Mouse (Mus musculus) adrenal gland, postnatal 14 days (tissue): ENCODE data around the gene Kif13a. TPM values are rescaled to one million over a fixed set of nuclear protein-coding genes. Genes with fewer than 3 reads are reported as not detected.

Experiments
- DNase-seq: peaks from one replicate; pipeline ENCODE4 v3.0.0; 2021; ENCODE audit warnings: mixed read lengths
- total RNA-seq: library from RNA; stranded (reverse); gene quantifications from 2 replicates; pipeline ENCODE4 v1.2.3, GENCODE M21; 2021

Gene Kif13a
- total RNA-seq, 1 experiment from 2014 or later: 32.3 TPM

GRCm38 (mm10) chr13:46834805-46835204, 94.9 kb downstream of the Kif13a start:
- DNase-seq: no peak

- DNase-seq: no peak
These were observed 96.1 kb downstream of the Kif13a start for GRCm38 (mm10) chr13:46833586-46833985.

GRCm38 (mm10) chr13:46832956-46833355, 96.7 kb downstream of the Kif13a start:
- no peak for DNase-seq

- DNase-seq: no peak
These were observed 106.4 kb downstream of the Kif13a start for GRCm38 (mm10) chr13:46823271-46823670.

DNA sequence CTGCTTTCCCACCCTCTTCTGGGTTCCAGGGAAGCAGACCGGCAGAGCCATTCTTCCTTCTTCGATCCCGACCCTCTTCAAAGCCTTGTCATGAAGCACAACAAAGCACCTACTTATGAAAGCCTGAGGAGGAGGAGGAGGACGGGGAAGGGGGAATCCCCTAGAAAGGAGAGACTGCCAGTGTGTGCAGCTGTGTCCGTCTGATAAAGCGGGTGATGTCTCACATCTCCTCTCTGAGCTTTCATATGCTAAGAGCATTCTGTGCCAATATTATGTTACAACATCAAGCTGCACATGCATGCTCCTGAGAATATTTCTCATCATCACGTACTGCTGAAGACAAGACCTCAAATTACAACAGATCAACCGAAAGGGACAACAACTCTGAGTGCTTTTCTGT, 107.5 kb downstream of the Kif13a start:
- DNase-seq: no peak

- DNase-seq: no peak
These were observed 109.9 kb downstream of the Kif13a start for GRCm38 (mm10) chr13:46819729-46820223.

DNA sequence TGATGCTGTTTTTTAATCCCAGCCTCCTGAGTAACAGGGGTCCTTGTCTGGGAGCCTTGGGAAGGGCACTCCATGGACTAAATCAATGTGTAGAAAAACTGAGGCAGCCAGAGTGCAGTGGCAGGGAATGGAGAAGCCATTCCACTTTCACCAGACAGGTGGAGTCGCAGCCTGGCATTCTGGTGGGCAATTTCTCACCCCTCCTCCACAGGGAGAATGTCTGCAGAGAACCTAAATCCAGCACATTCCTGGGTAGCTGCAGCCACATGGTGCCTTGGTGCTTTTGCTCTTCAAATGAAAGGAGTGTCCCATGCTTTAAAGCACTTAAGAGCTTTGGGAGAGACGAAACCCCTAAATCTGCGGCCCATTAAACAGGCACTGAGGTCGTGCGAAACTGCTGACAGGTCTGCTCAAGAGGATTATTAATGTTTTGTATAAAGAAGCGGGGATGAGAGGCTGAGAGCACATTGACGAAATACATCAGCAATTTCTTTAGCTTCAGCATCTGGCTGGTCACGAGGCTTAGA, 110.4 kb downstream of the Kif13a start:
- DNase-seq: no peak

DNA sequence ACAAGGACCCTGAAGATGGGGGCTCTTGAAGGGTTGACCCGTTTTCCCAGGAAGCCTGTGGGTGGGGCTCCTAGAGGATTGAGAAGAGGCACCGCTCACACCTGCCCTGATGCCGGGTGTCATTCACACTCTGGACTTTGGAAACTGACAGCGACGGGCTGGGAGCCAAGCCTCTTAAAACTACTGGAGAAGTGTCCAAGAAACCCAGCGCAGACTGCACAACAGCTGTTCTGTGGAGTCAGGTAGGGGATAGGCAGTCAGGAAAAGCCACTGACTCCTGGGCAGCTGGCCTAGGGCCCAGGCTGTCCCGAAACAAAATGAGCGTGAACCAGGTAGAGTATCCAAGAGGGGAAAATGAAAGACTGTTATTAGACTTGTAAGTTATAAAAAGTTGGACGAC, 111.3 kb downstream of the Kif13a start:
- no peak for DNase-seq

- DNase-seq: peak; percentile 76
These were observed 117.0 kb downstream of the Kif13a start for GRCm38 (mm10) chr13:46812648-46813184.

DNA sequence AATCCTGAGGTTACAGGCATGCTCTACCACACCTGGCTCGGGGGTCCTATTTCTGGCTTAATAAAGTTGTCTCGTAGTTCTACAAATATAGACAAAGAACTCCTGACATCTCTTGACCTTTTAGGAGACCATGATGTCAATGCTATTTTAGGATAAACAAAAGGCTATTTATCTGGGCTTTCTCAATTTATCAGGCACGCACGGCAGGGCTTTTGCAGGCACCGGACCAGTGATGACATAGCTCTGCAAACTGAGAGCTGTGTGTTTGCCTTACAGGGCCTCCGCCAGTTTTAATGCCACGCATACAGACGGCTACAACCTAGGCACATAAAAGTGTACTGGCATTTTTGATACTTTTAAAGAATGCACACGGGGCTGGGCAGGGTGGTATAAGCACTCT, 118.0 kb downstream of the Kif13a start:
- DNase-seq: no peak

- no peak for DNase-seq
These were observed 119.1 kb downstream of the Kif13a start for GRCm38 (mm10) chr13:46810613-46811012.

DNA sequence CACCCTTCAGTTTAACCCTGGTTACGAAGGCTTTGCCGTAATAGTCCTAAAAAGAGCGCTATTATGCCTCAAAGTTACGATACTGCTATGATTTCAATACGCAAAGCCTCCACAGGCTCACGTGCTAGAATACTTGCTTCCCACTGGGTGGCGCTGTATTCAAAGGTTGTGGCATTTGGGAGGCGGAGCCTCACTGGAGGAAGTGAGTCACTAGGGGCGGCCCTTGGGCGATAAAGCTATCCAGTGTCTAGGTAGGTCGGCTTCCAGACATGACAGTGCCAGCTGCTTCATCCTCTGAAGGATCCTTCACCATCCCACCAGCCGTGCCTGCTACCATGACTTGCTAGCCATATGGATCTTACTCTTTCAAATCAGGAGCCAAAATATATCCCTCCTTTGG, 119.6 kb downstream of the Kif13a start:
- peak; percentile 78 for DNase-seq

DNA sequence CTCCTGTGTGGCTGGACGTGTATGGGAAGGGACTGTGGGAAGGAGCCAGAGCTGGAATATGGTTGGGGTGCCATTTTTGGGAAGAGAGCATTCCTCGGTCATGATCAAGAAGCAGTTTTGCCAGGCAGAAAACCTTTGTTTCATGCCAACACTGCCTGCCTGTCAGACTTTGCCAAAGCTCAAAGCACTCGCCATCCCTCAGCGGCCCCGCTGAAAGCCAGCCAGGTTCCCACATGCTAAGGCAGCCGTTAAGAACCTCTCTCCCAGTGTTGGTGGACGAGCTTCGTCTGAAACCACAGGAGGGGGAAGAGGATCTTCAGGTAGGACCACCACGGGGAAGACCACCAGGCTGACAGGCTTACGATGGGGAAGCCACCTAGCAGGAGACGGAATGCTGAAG, 121.8 kb downstream of the Kif13a start:
- no peak for DNase-seq

DNA sequence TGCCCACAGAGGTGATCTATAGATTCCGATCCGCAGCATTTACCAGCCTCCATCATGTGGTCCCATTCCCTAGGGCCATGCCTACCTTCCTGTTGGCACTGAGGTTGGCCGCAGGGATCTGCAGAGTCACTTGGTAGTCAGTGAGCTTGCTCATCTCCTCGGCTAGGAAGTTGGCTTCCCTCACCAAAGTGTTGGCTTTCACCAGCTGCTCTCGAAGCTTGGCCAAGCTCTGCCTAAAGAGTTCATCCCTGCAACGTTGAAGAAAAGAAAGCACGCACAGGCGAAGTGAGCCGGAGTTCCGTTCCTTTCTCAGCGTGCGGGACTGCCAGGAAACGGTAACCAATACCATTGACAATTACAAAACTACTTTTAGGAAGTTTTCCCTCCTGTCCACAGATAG, 128.5 kb downstream of the Kif13a start:
- no peak for DNase-seq

DNA sequence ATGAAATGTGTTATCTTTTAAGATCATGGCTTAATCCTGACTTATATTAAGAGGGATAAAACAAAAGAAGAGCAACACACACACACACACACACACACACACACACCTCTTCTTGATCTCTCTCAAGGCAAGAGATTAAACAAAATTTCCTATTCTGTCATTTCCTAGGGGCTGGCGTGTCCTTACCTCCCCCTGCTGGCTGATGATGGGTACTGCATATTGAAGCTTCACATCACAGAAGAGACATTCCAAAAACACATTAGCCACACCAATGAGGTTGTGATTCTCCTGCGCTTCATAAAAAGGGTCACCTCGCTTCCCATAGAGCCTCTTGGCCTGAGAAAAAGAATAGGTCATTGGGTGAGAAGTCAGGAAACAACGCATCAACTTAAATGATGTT, 131.5 kb downstream of the Kif13a start:
- peak; percentile 70 for DNase-seq

DNA sequence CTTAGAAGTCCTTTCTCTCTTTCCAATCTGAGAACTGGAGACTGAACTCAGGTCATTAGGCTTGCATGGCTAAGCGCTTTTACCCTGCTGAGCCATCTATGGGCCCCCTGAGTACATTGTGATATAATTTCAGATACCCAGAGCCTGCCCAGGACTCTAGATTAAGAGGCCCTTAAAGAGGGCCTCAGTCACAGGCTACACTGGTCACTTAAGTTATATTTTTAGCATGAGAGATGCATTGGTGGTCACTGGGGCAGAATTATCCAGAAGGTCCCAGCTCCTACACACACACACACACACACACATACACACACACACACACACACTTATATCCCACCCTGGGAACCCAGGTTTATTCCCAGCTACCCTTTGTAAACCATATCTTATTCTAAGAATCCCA, 133.3 kb downstream of the Kif13a start:
- DNase-seq: no peak

DNA sequence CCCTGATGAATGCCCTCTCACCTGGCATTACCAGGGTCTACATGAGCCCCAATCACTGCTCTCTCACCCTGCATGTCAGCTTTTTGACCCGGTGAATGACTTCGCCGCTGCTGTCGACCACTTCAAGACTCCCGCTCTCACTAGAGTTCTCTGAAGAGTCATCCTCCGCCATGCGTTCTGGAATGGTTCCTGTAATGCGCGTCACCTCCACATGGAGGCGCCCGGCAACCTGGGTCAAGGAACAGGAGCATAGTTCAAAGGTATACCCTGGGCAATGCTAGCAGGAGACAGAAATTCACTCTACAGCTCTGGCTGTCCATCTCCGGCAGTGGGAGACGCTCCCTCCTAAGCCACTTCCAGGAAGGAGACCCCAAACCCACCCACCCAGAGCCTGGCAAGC, 135.8 kb downstream of the Kif13a start:
- DNase-seq: no peak

- peak; percentile 40 for DNase-seq
These were observed 141.2 kb downstream of the Kif13a start for GRCm38 (mm10) chr13:46788452-46788851.

DNA sequence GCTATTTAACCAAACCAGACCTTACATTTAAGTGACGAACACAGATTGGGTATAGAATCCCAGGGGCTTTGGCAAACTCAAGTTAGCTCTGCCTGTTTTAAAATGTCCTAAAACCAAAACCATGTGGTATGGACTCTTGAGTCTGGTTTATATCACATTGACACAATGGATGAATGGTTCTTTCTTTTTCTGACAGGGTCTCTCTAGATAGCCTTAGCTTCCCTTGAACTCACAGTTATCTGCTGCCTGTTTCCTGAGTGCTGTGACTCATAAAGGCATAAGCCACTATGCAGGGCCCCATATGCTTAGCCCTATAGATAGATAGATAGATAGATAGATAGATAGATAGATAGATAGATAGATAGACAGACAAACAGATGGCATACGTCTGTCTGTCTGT, 142.8 kb downstream of the Kif13a start:
- DNase-seq: no peak

GRCm38 (mm10) chr13:46786064-46786561, 143.6 kb downstream of the Kif13a start:
- DNase-seq: no peak

DNA sequence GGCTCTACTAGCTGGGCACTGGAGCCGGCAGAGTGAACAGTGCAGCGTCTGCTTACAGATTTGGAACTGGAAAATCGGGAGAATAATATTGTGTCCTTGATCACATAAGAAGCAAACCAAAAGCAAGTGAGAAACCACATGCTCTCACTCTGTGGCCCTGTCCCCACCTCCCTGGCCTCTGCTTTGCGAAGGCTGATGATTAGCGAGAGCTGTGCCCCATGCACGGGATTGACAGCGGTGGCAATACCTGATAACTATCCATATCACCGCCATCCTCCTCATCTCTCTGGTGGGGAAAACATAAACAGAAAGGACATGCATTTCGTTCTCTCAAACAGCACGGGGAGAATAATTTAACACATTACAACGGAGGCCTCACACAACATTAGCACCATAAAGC, 149.3 kb downstream of the Kif13a start:
- DNase-seq: no peak

- DNase-seq: peak; percentile 37
These were observed 149.8 kb downstream of the Kif13a start for GRCm38 (mm10) chr13:46779831-46780230.

DNA sequence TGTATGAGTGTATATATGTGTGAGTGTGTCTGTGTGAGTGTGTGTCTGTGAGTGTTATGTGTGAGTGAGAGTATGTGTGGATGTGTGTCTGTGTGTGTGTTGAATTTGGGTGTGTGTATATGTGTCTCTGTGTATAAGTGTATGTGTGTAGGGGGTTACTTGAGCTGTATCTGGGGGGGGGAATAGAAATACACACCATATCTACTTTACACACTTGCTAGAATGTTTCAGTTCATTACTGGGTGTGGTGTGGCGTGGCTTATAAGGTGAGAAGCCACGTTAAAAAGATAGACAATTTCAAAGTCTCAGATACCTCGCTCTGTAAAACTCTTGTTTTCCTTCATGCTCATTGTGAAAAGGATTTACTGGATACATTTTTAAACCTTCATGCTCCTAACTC, 152.2 kb downstream of the Kif13a start:
- no peak for DNase-seq

DNA sequence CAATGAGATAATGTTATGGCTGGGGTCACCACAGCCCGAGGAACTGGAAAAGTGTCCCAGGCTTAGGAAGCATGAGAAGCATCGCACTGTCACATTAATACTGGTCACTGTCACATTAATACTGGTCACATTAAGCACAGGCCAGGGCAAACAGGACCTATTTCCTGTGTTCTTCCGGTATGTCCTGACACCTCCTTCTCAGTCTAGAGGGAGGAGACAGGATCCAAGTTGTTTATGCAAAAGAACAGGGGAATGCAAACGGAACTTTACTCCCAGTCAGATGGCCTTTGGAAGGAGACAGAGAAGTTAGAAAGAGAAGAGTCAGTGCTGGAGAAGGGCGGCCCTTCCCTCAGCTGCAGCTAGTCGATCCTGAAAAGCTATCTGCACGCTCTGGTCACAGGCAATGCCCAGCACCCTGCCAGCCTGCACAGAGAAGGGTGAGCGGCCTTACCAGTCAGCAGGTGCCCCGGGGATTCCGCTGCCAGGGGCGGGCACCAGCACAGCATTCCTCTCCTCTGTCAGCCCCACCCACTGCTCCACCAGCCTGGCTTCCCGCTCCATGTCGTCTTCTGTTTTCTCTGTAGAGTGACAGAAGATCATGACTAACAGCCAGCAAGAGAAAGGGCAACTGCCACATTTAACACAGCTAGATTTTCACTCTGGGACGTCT, 152.9 kb downstream of the Kif13a start:
- peak; percentile 45 for DNase-seq
